Mouse (Mus musculus): Measurements from ENCODE around the gene Gpr12.
"Not testable (repeated sequence)": the region's sequence is repeated elsewhere in the genome, so short reads cannot be mapped to it uniquely, and the experiment has no call there.

The Gpr12 gene

GRCm38 (mm10) chr5:146586357-146587070 lies 1.5 kb upstream of the Gpr12 start:
- no peak for DNase-seq (ENCODE audit: low read depth)

- DNase-seq (ENCODE audit: low read depth): no peak
Measured at GRCm38 (mm10) chr5:146585307-146585651, 240 bp upstream of the Gpr12 start.

GRCm38 (mm10) chr5:146584156-146584477 lies 922 bp downstream of the Gpr12 start:
- no peak for DNase-seq (ENCODE audit: low read depth)

GRCm38 (mm10) chr5:146576668-146577067 lies 8.4 kb downstream of the Gpr12 start:
- no peak for DNase-seq (ENCODE audit: low read depth)

GRCm38 (mm10) chr5:146572735-146573042 lies 12.3 kb downstream of the Gpr12 start:
- DNase-seq (ENCODE audit: low read depth): not testable (repeated sequence)

GRCm38 (mm10) chr5:146571830-146572734 lies 13.0 kb downstream of the Gpr12 start:
- DNase-seq (ENCODE audit: low read depth): not testable (repeated sequence)

- DNase-seq (ENCODE audit: low read depth): not testable (repeated sequence)
Measured at GRCm38 (mm10) chr5:146570179-146570578, 14.9 kb downstream of the Gpr12 start.

GRCm38 (mm10) chr5:146567054-146567453 lies 18.0 kb downstream of the Gpr12 start:
- peak; percentile 42 for DNase-seq (ENCODE audit: low read depth)

- DNase-seq (ENCODE audit: low read depth): no peak
Measured at GRCm38 (mm10) chr5:146564259-146564658, 20.8 kb downstream of the Gpr12 start.

GRCm38 (mm10) chr5:146555836-146556235 lies 29.2 kb downstream of the Gpr12 start, which contains the start of gene Gm3415:
Gene Gm3415 (plus strand): TSS chr5:146556136.
- DNase-seq (ENCODE audit: low read depth): not testable (repeated sequence)

GRCm38 (mm10) chr5:146537347-146537746 lies 47.7 kb downstream of the Gpr12 start, which contains the start of gene Gm3409:
Gene Gm3409 (plus strand): TSS chr5:146537647.
- DNase-seq (ENCODE audit: low read depth): not testable (repeated sequence)

All from induced T-regulatory cell, adult 2 months (primary cell).